Mouse (Mus musculus): Measurements from ENCODE around the gene Nrp2. TPM values are rescaled to one million over a fixed set of nuclear protein-coding genes. Genes with fewer than 3 reads are reported as not detected.

The Nrp2 gene
- 2.1 and 2.5 TPM in 2 replicates for total RNA-seq (2014; fragmentation: Nextera tagmentation)
- 2.4 and 3.1 TPM in 2 replicates for total RNA-seq (2017)

DNA sequence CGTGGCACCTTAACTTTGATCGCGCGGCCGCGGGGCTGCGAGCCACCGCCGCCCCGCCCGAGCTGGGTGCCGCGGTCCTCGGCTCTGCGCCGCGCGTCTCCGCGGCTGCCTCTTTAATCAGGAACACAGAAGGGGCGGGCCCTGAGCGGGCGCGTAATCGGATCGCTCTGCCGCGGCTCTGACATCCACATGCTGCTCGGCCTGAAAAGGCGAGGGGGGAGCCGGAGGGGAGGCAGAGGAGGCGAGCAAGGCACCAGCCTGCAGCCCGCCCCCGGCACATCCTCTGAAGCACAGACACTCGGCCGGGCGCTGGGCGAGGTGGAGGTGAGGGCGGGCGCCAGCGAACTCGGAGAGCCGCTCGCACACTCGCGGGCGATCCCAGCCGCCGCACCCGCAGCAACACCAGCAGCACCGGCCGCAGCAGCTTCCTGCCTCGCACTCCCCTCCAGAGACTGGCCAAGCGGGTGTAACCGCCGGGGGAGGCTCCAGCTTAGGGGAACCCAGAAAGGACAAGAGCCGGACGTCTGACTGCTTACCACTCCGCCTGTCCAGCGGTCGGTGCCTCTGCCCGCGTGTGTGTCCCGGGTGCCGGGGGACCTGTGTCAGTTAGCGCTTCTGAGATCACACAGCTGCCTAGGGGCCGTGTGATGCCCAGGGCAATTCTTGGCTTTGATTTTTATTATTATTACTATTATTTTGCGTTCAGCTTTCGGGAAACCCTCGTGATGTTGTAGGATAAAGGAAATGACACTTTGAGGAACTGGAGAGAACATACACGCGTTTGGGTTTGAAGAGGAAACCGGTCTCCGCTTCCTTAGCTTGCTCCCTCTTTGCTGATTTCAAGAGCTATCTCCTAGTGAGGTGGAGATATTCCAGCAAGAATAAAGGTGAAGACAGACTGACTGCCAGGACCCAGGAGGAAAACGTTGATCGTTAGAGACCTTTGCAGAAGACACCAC, at the start of gene Nrp2:
Nrp2 (plus strand) TSS at position 128 of the 959 bp plus-strand sequence.
- ATAC-seq (replicated peaks; ENCODE audit: poor library complexity, severe bottlenecking), result peak; percentile 36

DNA sequence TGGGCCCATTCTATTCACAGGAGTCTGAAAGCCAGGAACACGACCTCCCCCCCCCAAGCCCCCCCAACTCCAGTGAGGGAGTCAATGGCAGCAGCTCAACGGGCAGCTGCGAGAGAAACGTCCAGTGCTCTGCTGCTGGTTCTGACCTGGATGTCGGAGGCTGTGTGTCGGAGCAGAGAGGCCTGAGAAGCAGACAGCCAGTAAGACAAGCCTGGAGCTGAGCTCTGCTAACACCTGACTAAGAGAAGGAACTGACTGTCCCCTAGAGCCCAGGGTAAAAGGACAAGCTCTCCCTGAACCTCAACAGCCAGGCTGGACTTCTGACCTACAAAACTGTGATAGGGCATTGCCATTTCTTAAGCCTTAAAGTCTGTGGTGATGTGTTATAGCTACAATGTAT, 48.6 kb upstream of the Nrp2 start:
- no peak for ATAC-seq (replicated peaks; ENCODE audit: poor library complexity, severe bottlenecking)

DNA sequence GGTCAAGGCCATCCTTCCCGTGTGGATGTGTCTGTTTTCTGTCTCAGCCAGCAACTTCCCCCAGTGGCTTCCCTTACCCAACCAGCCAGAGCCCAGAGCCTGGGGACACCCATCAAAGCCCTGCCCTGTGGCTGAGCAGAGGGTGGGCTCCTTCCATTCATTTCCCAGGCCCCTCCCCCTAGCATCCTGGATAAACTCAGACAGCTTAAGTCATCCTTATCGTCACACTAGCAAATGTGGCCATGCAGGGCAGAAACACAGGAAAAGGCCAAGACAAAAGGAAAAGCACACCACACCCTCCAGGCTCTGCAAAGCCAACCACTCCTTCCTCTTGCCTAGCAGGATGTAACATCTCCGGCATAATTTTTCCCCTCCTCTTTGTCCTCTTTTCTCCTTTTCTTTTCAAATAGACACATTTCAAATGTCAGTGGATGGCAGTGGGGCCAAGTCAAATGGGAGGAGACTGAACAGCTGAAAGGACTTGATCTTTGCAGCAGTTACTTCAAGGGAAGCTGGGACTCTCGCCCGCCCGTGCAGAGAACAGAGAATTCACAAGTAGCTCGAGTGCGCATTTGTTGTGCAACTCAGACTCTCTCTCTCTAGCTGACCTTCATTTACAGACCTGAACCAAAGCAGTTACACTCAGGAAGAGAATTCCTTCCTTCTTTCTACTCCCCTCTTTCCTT, 38.0 kb upstream of the Nrp2 start:
- peak; percentile 68 for ATAC-seq (replicated peaks; ENCODE audit: poor library complexity, severe bottlenecking)

DNA sequence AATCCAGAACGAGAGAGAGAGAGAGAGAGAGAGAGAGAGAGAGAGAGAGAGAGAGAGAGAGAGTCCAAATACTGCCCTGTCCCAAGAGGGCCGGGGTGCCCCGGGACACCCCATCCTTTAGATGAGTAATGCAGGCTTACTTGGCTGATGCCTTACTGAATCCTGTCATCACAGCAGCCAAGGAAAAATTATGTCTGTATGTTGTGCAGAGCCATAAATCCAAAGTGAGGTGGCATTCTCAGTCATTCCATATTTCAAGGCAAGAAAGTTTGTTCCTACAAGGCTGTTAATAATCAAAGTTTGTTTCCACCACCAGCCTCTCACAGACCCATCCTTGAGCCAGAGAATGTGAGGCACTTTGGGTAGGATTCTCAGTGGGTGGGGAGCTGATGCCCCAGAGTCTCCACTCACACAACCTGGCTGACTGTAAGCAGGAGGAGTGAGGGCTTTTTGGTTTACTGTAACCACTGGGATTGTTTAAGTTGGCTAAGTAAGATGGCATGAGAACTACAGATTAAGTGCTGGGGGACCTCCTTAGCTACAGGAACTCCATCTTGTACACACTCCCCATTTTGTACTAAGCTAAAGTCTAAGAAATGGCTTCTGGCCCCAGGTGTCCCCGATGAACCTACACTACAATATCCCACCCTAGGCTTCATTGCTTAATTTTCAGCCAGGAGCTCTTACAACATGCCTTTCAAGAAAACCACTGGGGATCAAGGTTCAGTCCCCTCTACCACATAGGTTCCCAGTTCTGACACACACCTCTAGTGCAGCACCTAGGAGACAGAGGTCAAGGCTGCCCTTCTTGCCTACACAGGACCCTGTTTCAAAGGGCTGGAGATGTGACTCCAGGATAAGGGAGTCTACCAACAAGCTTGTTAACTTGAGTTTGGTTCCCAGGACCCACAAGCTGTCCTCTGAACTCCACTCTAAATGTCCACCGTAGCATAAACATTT, 37.0 kb upstream of the Nrp2 start:
- no peak for ATAC-seq (replicated peaks; ENCODE audit: poor library complexity, severe bottlenecking)

DNA sequence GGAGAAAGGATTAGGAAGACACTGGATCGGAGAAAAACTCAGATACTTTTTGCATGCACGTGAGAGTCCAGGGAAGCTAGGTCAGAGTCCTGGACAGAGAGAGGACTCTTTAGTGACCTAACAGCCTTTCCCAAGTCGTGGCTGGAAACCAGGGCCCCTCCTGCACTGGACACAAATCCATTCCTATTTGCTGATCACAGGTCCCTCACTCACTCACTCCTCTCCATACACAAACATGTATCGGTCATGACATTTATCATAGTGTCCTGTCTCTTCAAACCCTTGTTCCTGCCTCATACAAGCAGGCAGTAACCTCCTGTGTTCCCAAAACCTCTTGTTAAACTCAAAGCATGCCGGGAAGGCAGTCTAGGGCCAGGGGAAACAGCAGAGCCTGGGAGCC, 36.3 kb upstream of the Nrp2 start:
- no peak for ATAC-seq (replicated peaks; ENCODE audit: poor library complexity, severe bottlenecking)

DNA sequence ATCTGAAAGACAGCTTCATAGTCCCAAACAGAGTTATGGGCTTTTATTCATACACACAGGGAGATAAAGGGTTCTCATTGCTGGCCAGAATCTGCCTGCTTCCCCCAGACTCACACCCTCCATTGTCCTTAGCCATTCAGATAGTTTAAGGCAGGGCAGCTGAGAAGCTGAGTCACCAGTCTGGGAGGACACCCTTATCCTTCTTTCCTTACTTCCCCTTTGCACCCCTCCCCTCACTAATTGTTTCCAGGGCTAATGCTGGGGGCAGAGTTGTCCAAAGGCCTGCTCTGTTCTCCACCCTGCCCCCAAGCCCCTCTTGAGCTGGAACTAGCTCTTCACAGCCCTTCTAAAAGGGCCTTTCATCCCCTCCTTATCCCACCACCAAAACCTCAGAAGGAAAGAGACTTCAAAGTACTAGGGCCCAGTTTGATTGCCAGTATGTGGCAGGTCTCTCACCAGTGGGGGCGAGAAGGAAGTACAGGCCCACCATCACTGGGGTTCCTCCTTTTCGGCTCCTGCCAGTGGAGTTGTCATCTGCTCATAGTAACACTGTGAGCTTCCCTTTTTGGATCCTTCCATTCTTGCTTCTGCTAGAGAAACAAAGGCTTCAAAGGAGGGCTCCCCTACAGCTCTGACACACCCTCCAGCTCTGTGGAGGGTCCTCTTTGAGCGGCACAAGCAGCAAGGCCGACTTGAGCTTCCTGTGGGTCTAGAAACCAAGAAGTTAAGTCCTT, 24.3 kb upstream of the Nrp2 start:
- peak; percentile 90 for ATAC-seq (replicated peaks; ENCODE audit: poor library complexity, severe bottlenecking)

DNA sequence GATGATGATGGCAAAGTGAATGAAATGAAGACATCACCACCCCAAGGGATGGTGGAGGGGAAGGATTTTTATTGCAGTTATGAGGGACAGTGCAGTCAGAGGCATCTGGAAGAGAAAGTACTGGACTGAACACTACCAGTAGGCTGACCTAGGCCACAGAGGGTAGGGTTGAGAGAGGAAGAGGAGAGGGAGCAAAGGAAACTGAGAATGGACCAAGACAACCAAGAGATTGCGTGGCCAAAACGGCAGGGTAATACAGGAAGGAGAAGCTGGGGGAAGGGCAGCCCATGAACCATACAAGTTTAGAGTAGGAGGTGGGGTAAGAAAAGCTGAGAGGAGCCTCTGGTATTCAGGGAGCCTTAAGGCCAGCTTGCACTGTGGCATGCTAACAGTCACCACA, 23.6 kb upstream of the Nrp2 start:
- ATAC-seq (replicated peaks; ENCODE audit: poor library complexity, severe bottlenecking), result peak; percentile 85

DNA sequence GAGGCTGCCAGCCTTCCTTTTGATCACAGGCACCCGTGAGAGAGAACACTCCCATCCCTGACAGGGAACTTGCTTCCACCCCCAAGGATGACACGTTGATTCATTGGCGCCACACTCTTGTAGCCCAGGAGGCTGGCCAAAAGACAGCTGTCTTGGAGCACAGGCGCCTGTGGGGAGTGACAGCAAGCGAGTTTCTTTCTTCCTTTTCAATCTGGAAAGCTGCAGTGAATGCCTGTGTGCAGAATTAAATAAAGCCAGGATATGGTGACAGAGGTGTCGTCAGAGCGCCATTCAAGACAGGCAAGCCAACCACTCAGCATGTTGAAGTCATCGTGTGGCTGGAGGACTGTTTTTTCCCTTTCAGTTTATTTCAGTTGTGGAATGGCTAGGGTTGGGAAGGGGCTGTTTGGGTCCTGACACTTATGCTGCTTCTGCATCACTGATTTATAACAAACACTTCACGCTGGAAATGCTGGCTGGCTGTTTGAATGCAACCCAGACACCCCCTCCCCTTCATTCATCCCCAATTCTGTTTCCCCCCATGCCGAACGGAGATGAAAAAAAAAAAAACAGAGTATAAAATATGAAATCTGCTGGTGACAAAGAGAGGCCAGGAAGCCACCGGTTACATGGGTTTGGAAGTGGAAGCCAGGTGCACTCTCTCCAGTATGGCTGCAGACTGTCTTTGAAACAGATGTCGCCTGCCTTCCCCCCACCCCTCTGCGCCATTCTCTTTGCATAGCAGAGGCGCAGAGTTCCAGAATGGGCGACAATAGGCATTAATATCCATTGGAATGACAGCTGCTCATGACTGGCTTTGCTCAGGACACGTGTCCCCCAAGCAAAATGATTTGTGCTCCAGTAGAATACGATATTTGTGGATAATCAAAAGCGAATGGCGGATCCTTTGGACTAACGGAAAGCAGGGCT, 20.4 kb upstream of the Nrp2 start:
- ATAC-seq (replicated peaks; ENCODE audit: poor library complexity, severe bottlenecking), result no peak

DNA sequence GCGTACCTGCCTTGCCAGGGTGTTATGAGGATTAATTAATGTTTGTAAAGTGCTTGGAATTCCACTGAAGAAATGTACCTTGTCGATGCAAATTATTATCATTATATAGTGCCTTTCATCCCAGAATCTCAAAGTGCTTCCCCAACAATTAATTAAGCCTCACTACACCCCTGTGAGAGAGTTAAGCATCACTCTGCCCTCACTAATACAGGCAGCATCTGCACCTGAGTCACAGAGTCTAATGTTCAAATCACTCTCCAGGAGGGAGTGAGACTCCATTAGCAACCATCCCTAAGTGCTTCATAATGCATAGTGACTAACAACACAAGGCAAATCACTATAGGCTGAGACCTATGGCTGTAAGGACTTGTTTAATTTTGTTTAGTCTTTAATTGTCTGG, 19.6 kb upstream of the Nrp2 start:
- ATAC-seq (replicated peaks; ENCODE audit: poor library complexity, severe bottlenecking), result no peak

DNA sequence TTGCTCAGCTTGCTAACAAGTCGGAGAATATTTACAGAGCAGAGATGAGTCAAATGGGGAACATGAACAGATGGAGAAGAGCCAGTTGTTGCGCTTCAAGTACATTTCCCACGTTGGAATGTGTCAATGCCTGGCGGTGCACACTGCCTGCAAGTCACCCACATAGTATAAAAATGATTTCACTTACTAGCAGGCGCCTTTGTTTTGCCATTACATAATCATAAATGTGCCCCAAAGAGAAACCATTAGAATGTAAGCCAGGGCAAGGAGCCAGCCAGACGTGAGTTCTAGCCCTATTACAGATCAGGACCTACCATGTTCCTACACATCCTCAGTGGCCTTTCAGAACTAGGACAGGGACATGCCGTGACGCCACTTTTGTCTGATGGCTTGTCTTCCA, 15.6 kb upstream of the Nrp2 start:
- ATAC-seq (replicated peaks; ENCODE audit: poor library complexity, severe bottlenecking), result no peak

DNA sequence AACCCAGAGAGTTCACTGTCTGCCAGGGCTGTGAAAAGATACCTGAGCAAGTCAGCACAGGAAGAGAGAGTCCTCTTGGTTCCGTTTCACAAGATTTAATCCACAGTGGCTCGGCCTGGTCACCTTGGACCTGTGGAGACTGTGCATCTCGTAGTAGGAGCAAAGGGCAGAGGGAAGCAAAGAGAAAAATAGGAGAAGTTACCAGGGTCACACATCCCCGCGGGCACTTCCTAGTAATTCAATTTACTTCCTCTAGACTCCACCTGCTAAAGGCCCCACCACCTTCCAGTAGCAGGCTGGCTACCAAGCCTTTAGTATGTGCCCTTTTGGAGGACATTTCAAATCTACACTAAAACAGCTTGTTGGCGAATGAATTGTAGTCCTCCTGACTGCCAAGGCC, 11.9 kb upstream of the Nrp2 start:
- peak; percentile 87 for ATAC-seq (replicated peaks; ENCODE audit: poor library complexity, severe bottlenecking)

DNA sequence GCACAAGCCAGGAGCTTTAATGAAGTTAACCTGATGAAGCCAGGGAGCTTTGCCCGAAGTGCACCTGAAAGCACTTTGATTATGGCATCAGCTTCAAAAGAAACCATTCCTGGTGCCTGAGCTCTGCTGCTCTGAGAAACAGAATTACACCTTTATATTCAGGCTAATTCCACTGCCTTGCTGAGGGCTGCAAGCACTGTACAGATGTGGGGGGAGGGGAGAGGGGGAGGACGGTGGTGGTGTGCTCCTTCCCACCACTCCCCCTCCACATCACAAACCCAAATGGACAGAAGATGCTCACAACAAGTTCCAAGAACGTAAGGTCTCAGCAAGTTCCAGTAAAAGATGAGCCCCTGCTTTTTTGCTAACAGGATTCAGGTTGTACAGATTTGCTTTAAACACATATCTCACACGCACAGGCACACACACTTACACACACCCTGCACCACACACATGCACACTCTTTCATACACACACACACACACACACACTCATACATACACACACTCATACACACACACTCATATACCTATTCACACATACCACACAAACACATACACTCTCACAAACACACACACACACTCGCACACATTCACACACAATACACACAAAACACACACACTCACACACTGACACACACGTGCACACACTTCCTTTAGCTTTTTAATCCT, 6.6 kb upstream of the Nrp2 start:
- ATAC-seq (replicated peaks; ENCODE audit: poor library complexity, severe bottlenecking), result peak; percentile 45

DNA sequence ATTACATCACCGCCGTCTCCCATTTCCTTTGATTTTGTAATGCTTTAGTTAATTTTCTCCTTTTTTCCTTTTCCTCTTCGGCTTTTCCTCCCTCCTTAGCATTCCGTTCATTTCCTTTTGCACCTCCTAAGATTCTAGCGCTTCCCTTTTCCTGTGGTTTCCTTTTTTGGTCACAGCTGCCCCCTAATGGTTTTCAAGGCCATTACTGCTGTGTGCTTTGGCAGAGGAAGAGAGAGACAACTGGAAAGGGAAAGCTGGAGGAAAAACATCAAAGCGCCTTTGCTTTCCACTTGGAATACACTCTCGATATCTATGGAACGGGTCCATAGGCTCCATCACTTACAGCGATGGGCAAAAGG, 6.1 kb upstream of the Nrp2 start:
- peak; percentile 80 for ATAC-seq (replicated peaks; ENCODE audit: poor library complexity, severe bottlenecking)

DNA sequence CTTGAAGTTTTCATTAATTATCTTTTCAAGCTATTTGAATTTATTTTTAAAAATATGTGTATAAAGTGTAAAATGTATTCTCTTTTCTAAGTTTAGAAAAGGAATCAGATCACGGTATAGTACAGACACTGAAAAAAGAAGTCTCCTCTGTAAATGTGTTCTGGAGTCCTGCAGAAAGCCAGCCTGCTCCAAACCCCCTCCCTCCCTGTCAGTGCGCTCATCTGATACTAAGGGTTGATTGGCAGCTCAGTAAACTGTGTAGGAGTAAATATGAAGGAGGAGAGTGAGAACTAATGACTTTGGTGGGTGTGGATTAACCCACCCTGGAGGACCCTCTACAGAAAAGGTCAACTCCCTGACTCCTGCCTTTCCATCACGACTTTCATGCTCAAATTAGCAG, 5.7 kb upstream of the Nrp2 start:
- ATAC-seq (replicated peaks; ENCODE audit: poor library complexity, severe bottlenecking), result no peak

DNA sequence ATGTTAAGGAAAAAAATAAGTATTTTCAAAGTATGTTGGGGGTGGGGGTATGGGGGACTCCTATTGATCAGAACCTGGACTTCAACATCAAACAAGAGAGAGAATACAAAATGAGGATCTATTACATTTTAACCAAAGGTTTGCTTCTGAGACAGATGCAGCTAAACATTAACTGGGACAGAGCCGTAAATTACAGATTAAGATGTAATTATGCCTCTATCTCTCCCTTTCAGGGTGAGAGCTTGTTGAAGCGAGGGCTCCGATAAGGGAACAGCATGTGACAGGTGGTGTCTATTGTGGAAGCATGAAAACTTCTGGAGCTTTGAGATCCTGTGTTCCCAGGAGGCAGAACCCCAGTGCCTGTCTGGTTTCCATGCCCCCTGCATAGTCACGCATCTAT, 3.3 kb upstream of the Nrp2 start:
- ATAC-seq (replicated peaks; ENCODE audit: poor library complexity, severe bottlenecking), result no peak

DNA sequence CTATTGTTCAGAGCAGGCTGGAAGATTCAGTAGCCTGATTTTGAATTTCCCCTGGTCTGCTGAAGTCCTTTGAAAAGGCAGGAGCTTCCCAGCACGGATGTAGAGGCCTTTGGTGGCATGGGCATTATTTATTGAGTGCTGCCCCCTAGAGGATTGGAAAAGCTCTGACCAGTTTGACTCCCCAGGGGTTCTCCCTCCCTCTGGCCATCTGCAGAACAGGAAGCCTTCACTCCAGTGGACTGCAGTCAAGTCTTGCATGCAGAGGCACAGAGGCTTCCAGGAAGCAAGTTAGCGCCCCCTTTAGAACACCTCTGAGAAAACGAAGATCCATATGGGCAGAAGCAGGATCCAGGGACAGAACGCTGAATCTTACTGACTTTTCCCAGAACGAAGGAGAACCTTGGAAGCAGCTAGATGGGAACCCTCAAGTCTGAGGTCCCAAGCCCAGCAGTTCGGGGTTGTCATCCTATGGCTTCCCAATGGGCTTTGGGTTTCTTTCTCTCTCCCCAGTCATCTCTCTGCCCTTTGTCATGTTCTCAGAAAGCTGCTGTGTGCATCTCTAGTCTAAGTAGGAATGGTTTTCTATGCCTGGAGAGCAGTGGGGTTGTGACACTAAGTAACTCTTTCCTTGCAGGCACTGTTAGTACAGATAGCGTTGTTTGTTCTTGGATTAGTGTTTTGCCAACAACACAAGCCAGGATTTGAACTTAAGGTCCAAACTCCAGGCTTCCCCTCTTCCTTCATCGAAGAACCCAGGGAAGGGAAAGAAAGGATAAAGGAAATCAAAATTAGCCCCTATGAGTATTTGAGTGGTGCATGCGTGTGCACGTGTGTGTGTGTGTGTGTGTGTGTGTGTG, 1.8 kb upstream of the Nrp2 start:
- ATAC-seq (replicated peaks; ENCODE audit: poor library complexity, severe bottlenecking), result peak; percentile 73

DNA sequence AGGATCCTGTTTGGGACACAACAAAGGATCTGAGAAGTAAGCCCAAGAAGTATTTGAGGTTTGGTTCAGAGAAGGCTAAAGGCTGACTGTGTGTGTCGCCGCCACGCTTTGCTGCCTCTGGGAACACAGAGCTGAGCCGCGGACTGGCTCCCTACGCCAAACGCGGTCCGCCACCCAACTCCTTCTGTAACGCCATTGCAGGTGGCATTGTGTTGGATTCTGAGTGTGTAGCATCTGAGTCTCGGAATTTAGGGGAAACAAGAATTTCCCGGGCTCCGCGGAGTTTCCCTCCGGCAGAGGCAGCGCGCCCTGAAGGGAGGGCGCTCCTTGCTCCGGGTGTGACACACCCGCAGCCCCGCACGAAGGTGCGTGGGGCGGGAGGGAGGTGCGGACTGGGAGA, 342 bp upstream of the Nrp2 start:
- ATAC-seq (replicated peaks; ENCODE audit: poor library complexity, severe bottlenecking), result no peak

All from granulocyte monocyte progenitor cell, adult 5-6 weeks (primary cell).